Mouse (Mus musculus): ENCODE data around the gene Agtr1a.

- no peak for TF ChIP-seq POLR2A (IDR thresholded peaks at IDR 0.05; ENCODE audit: extremely low read depth, insufficient read depth, low read length)
- no peak for TF ChIP-seq CTCF (IDR thresholded peaks at IDR 0.05; ENCODE audit: low read depth, low read length)
These were observed 5.2 kb upstream of the Agtr1a start for GRCm38 (mm10) chr13:30331061-30331460.
